In the genomic region with DNA sequence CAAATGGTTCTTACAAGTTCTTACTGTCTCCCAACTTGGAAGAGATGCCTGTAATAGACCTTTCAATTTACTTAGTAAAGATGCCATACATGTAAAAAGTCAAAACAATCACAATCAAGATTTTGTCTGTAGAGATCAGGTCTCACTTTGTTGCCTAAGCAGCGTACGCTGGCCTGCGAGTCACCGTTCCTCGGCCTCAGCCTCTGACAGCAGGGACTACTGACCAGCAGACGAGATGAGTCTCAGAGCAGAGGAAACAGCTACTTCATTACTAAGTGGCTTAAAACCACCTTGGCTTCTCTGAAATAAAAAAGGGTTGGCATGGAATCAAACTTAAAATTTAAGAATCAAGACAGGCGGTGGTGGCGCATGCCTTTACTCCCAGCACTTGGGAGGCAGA, we compare ENCODE assay signal across 6 mouse cellular contexts. TPM values are rescaled to one million over a fixed set of nuclear protein-coding genes. Genes with fewer than 3 reads are reported as not detected.
"Had no signal": no experiment of that assay in that cellular context is flagged by ENCODE, and none has a peak within 500 bp of the region (broad histone marks: within the 10 kb centered on the region; RNA-seq: fewer than 3 reads in every experiment).

No protein-coding gene starts in this region.

RNA-seq across cellular contexts. Expression of a gene that starts 40.7 kb away (rescaled TPM):
- polyA plus RNA-seq: hindbrain, embryonic 10.5 days; hindbrain, embryonic 12.5 days; hindbrain, embryonic 13.5 days; hindbrain, embryonic 15.5 days; hindbrain, postnatal 0 days; kidney, adult 2 months had no signal
